Mouse (Mus musculus): ENCODE results near the gene Alx3. TPM values are rescaled to one million over a fixed set of nuclear protein-coding genes. Genes with fewer than 3 reads are reported as not detected.
A peak's percentile ranks its signal among the peaks of the same experiment; 100 is the strongest.

Gene Alx3
- total RNA-seq (2021) = not detected
- long read RNA-seq, experiment 1 = 0 reads
- long read RNA-seq, experiment 2 = 0 reads

GRCm38 (mm10) chr3:107594662-107595263 lies at the start of gene Alx3:
TSS of gene Alx3 (plus strand) at chr3:107595031.
- no peak for DNase-seq (ENCODE audit: low spot score)

- no peak for DNase-seq (ENCODE audit: low spot score)
Observed at GRCm38 (mm10) chr3:107545278-107545677, 49.6 kb upstream of the Alx3 start.

- no peak for DNase-seq (ENCODE audit: low spot score)
Observed at GRCm38 (mm10) chr3:107545716-107546412, 49.0 kb upstream of the Alx3 start.

- DNase-seq (ENCODE audit: low spot score) = no peak
Observed at GRCm38 (mm10) chr3:107546956-107547355, 47.9 kb upstream of the Alx3 start.

- DNase-seq (ENCODE audit: low spot score) = peak; percentile 32
Observed at GRCm38 (mm10) chr3:107550409-107551049, 44.3 kb upstream of the Alx3 start.

GRCm38 (mm10) chr3:107554842-107555241 lies 40.0 kb upstream of the Alx3 start, which contains the start of gene Ubl4b:
TSS of gene Ubl4b (minus strand) at chr3:107555073.
- no peak for DNase-seq (ENCODE audit: low spot score)

- no peak for DNase-seq (ENCODE audit: low spot score)
Observed at GRCm38 (mm10) chr3:107558740-107559139, 36.1 kb upstream of the Alx3 start.

GRCm38 (mm10) chr3:107559183-107559582 lies 35.6 kb upstream of the Alx3 start:
- DNase-seq (ENCODE audit: low spot score) = peak; percentile 77

GRCm38 (mm10) chr3:107562104-107562503 lies 32.7 kb upstream of the Alx3 start:
- no peak for DNase-seq (ENCODE audit: low spot score)

GRCm38 (mm10) chr3:107562591-107562990 lies 32.2 kb upstream of the Alx3 start:
- DNase-seq (ENCODE audit: low spot score) = no peak

- DNase-seq (ENCODE audit: low spot score) = no peak
Observed at GRCm38 (mm10) chr3:107563880-107564279, 31.0 kb upstream of the Alx3 start.

- DNase-seq (ENCODE audit: low spot score) = no peak
Observed at GRCm38 (mm10) chr3:107565331-107565730, 29.5 kb upstream of the Alx3 start.

GRCm38 (mm10) chr3:107567766-107568165 lies 27.1 kb upstream of the Alx3 start:
- no peak for DNase-seq (ENCODE audit: low spot score)

GRCm38 (mm10) chr3:107568721-107569120 lies 26.1 kb upstream of the Alx3 start:
- DNase-seq (ENCODE audit: low spot score) = no peak

- DNase-seq (ENCODE audit: low spot score) = no peak
Observed at GRCm38 (mm10) chr3:107571205-107571604, 23.6 kb upstream of the Alx3 start.

- no peak for DNase-seq (ENCODE audit: low spot score)
Observed at GRCm38 (mm10) chr3:107576807-107577206, 18.0 kb upstream of the Alx3 start.

GRCm38 (mm10) chr3:107577810-107578390 lies 16.9 kb upstream of the Alx3 start:
- no peak for DNase-seq (ENCODE audit: low spot score)

- peak; percentile 67 for DNase-seq (ENCODE audit: low spot score)
Observed at GRCm38 (mm10) chr3:107579466-107579865, 15.4 kb upstream of the Alx3 start.

GRCm38 (mm10) chr3:107581103-107582010 lies 13.5 kb upstream of the Alx3 start:
- no peak for DNase-seq (ENCODE audit: low spot score)

GRCm38 (mm10) chr3:107582130-107582874 lies 12.5 kb upstream of the Alx3 start:
- no peak for DNase-seq (ENCODE audit: low spot score)
